Mouse (Mus musculus): ENCODE results near the gene Slc35f1.

- TF ChIP-seq POLR2A (IDR thresholded peaks at IDR 0.05; ENCODE audit: borderline replicate concordance, insufficient read depth, low read length): no peak
- no peak for TF ChIP-seq CTCF (IDR thresholded peaks at IDR 0.05; ENCODE audit: borderline replicate concordance, insufficient read depth, low read depth, low read length)
These were observed 316.2 kb downstream of the Slc35f1 start for GRCm38 (mm10) chr10:53006229-53007190.

Measured in cerebellum, adult 2 months (tissue).